Mouse (Mus musculus) midbrain, embryonic 15.5 days (tissue): ENCODE results near the gene Nfam1. TPM values are rescaled to one million over a fixed set of nuclear protein-coding genes. Genes with fewer than 3 reads are reported as not detected.

Source experiments
- ATAC-seq: fragments of 200-750 bp; cut with Nextera tagmentation; replicated peaks from 2 replicates; pipeline ENCODE4 v1.8.0; 2017; ENCODE audit warnings: moderate TSS enrichment
- H3K27ac ChIP-seq: fragments of 300-500 bp; sonication (generic); 2 replicates; pipeline ENCODE4 v1.5.1; 2015; ENCODE audit warnings: mild to moderate bottlenecking, inconsistent platforms
- H3K27me3 ChIP-seq: fragments of 300-500 bp; sonication (generic); replicated peaks from 2 replicates; pipeline ENCODE4 v1.6.1; 2015; ENCODE audit warnings: inconsistent platforms
- H3K36me3 ChIP-seq: fragments of 300-500 bp; sonication (generic); replicated peaks from 2 replicates; pipeline ENCODE4 v1.6.1; 2015; ENCODE audit warnings: inconsistent platforms
- H3K4me1 ChIP-seq: fragments of 300-500 bp; sonication (generic); 2 replicates; pipeline ENCODE4 v1.6.1; 2015; ENCODE audit warnings: inconsistent platforms
- H3K4me2 ChIP-seq: fragments of 300-500 bp; sonication (generic); 2 replicates; pipeline ENCODE4 v1.6.1; 2015; ENCODE audit warnings: inconsistent platforms, mild to moderate bottlenecking, moderate library complexity
- H3K4me3 ChIP-seq: fragments of 300-500 bp; sonication (generic); 2 replicates; pipeline ENCODE4 v1.5.1; 2015; ENCODE audit warnings: mild to moderate bottlenecking, inconsistent platforms
- H3K9ac ChIP-seq: fragments of 300-500 bp; sonication (generic); 2 replicates; pipeline ENCODE4 v1.6.1; 2015; ENCODE audit warnings: mild to moderate bottlenecking, inconsistent platforms
- H3K9me3 ChIP-seq: fragments of 300-500 bp; sonication (generic); 2 replicates; pipeline ENCODE4 v1.6.1; 2016; ENCODE audit warnings: inconsistent platforms
- WGBS: fragments of 180-500 bp; shearing (Covaris S2); methylation state at CpG from one replicate; pipeline ENCODE4 v1.1.7; 2015; ENCODE audit warnings: mixed read lengths; 5-methylcytosine and 5-hydroxymethylcytosine counted together
- polyA plus RNA-seq: library from polyadenylated mRNA; unstranded; fragments of >200 nt; fragmentation: Nextera tagmentation; extraction: Ambion mirVana; gene quantifications from 2 replicates; pipeline ENCODE4 v1.2.1, GENCODE M21; 2015

Nfam1 gene
- polyA plus RNA-seq, 1 experiment from 2014 or later = 2.9 TPM

- no peaks in the 10 kb centered on the region for H3K36me3 ChIP-seq
- peak overlapping the region; percentile 88 for H3K27ac ChIP-seq
- H3K4me1 ChIP-seq = peaks cover 79% of the 10 kb centered on the region
- no peaks in the 10 kb centered on the region for H3K27me3 ChIP-seq
- no peaks in the 10 kb centered on the region for H3K9me3 ChIP-seq
- H3K4me3 ChIP-seq = no peak overlapping the region
- no peak for ATAC-seq
- peak overlapping the region; percentile 49 for H3K4me2 ChIP-seq
- H3K9ac ChIP-seq = peak overlapping the region; percentile 3; the same call in 1 of the 2 replicates
- 8% methylated on average over 4 of the region's 4 CpGs for WGBS
Observed at GRCm38 (mm10) chr15:82984097-82984496, 49.0 kb downstream of the Nfam1 start.

- Histone ChIP-seq H3K4me2 (peak overlapping the region; percentile 49), H3K9me3 (no peaks in the 10 kb centered on the region), H3K27me3 (0 out of 2 replicates have a peak, but pooled peaks cover 2% of the 10 kb centered on the region), H3K36me3 (no peaks in the 10 kb centered on the region), H3K27ac (peak overlapping the region; percentile 88), H3K4me1 (peaks cover 73% of the 10 kb centered on the region), H3K9ac (peak overlapping the region; percentile 3; the same call in 1 of the 2 replicates), H3K4me3 (peak overlapping the region; percentile 26)
- ATAC-seq = peak; percentile 24
- 4% methylated on average over 9 of the region's 9 CpGs for WGBS
Observed at GRCm38 (mm10) chr15:82983416-82984026, 49.6 kb downstream of the Nfam1 start.

- Histone ChIP-seq H3K27me3 (0 out of 2 replicates have a peak, but pooled peaks cover 3% of the 10 kb centered on the region), H3K4me1 (peaks cover 67% of the 10 kb centered on the region), H3K4me3 (peak overlapping the region; percentile 26), H3K4me2 (peak overlapping the region; percentile 49), H3K27ac (peak overlapping the region; percentile 88), H3K9me3 (no peaks in the 10 kb centered on the region), H3K9ac (peak overlapping the region; percentile 11), H3K36me3 (no peaks in the 10 kb centered on the region)
- no peak for ATAC-seq
- WGBS = under 1% methylated on average over 18 of the region's 18 CpGs
Observed at GRCm38 (mm10) chr15:82982724-82983415, 50.2 kb downstream of the Nfam1 start.

GRCm38 (mm10) chr15:82981676-82982520 is 51.2 kb downstream of the Nfam1 start:
- Histone ChIP-seq H3K27ac (peak overlapping the region; percentile 88), H3K36me3 (no peaks in the 10 kb centered on the region), H3K9me3 (no peaks in the 10 kb centered on the region), H3K4me3 (peak overlapping the region; percentile 26; the same call in 1 of the 2 replicates), H3K4me1 (peaks cover 59% of the 10 kb centered on the region), H3K4me2 (peak overlapping the region; percentile 49), H3K27me3 (0 out of 2 replicates have a peak, but pooled peaks cover 3% of the 10 kb centered on the region), H3K9ac (peak overlapping the region; percentile 4; the same call in 1 of the 2 replicates)
- 25% methylated on average over 15 of the region's 15 CpGs for WGBS
- no peak for ATAC-seq

GRCm38 (mm10) chr15:82979531-82979930 is 53.6 kb downstream of the Nfam1 start:
- Histone ChIP-seq H3K36me3 (no peaks in the 10 kb centered on the region), H3K4me2 (no peak overlapping the region), H3K9ac (no peak overlapping the region), H3K27me3 (0 out of 2 replicates have a peak, but pooled peaks cover 3% of the 10 kb centered on the region), H3K4me1 (peaks cover 38% of the 10 kb centered on the region), H3K4me3 (no peak overlapping the region), H3K9me3 (no peaks in the 10 kb centered on the region), H3K27ac (no peak overlapping the region)
- no peak for ATAC-seq
- WGBS = 68% methylated on average over 1 of the region's 1 CpGs

- no peaks in the 10 kb centered on the region for H3K9me3 ChIP-seq
- no peak overlapping the region for H3K4me2 ChIP-seq
- no peak overlapping the region for H3K27ac ChIP-seq
- no peak overlapping the region for H3K9ac ChIP-seq
- 92% methylated on average over 1 of the region's 1 CpGs for WGBS
- 0 out of 2 replicates have a peak, but pooled peaks cover 3% of the 10 kb centered on the region for H3K27me3 ChIP-seq
- no peaks in the 10 kb centered on the region for H3K36me3 ChIP-seq
- no peak overlapping the region for H3K4me3 ChIP-seq
- peaks cover 3% of the 10 kb centered on the region; the same call in 1 of the 2 replicates for H3K4me1 ChIP-seq
- ATAC-seq = no peak
Observed at GRCm38 (mm10) chr15:82974471-82974870, 58.6 kb downstream of the Nfam1 start.

GRCm38 (mm10) chr15:82969206-82969721 is 63.8 kb downstream of the Nfam1 start:
- peaks cover 27% of the 10 kb centered on the region for H3K4me1 ChIP-seq
- no peaks in the 10 kb centered on the region for H3K36me3 ChIP-seq
- no peak overlapping the region for H3K4me2 ChIP-seq
- no peak overlapping the region for H3K4me3 ChIP-seq
- H3K27me3 ChIP-seq = peaks cover 3% of the 10 kb centered on the region; the same call in 1 of the 2 replicates
- no peak for ATAC-seq
- H3K9ac ChIP-seq = no peak overlapping the region
- H3K9me3 ChIP-seq = no peaks in the 10 kb centered on the region
- 0 out of 2 replicates have a peak overlapping the region, but pooled peaks have one; percentile 66 for H3K27ac ChIP-seq
- 24% methylated on average over 6 of the region's 6 CpGs for WGBS

- H3K9ac ChIP-seq = peak overlapping the region; percentile 9; the same call in 1 of the 2 replicates
- H3K4me2 ChIP-seq = peak overlapping the region; percentile 44
- ATAC-seq = peak; percentile 66; the same call in 1 of the 2 replicates
- peaks cover 3% of the 10 kb centered on the region; the same call in 1 of the 2 replicates for H3K27me3 ChIP-seq
- H3K9me3 ChIP-seq = no peaks in the 10 kb centered on the region
- H3K4me3 ChIP-seq = no peak overlapping the region
- no peaks in the 10 kb centered on the region for H3K36me3 ChIP-seq
- peak overlapping the region; percentile 66 for H3K27ac ChIP-seq
- H3K4me1 ChIP-seq = peaks cover 30% of the 10 kb centered on the region
- under 1% methylated on average over 22 of the region's 22 CpGs for WGBS
Observed at GRCm38 (mm10) chr15:82968449-82968848, 64.7 kb downstream of the Nfam1 start.

- no peak overlapping the region for H3K4me3 ChIP-seq
- peak overlapping the region; percentile 44 for H3K4me2 ChIP-seq
- H3K36me3 ChIP-seq = no peaks in the 10 kb centered on the region
- H3K9me3 ChIP-seq = no peaks in the 10 kb centered on the region
- peaks cover 3% of the 10 kb centered on the region; the same call in 1 of the 2 replicates for H3K27me3 ChIP-seq
- H3K27ac ChIP-seq = peak overlapping the region; percentile 66
- peaks cover 33% of the 10 kb centered on the region for H3K4me1 ChIP-seq
- H3K9ac ChIP-seq = 0 out of 2 replicates have a peak overlapping the region, but pooled peaks have one; percentile 9
- ATAC-seq = no peak; the same call in 1 of the 2 replicates
- 26% methylated on average over 6 of the region's 6 CpGs for WGBS
Observed at GRCm38 (mm10) chr15:82967947-82968346, 65.2 kb downstream of the Nfam1 start.

- H3K27ac ChIP-seq = peak overlapping the region; percentile 72
- H3K9ac ChIP-seq = peak overlapping the region; percentile 15; the same call in 1 of the 2 replicates
- WGBS = 56% methylated on average over 14 of the region's 14 CpGs
Observed at GRCm38 (mm10) chr15:82964266-82964825, 68.8 kb downstream of the Nfam1 start.

GRCm38 (mm10) chr15:82963556-82964156 is 69.5 kb downstream of the Nfam1 start:
- Histone ChIP-seq H3K4me1 (peaks cover 70% of the 10 kb centered on the region), H3K4me3 (peak overlapping the region; percentile 58), H3K4me2 (peak overlapping the region; percentile 70), H3K27me3 (0 out of 2 replicates have a peak, but pooled peaks cover 3% of the 10 kb centered on the region), H3K36me3 (no peaks in the 10 kb centered on the region), H3K9ac (peak overlapping the region; percentile 65), H3K27ac (peak overlapping the region; percentile 72), H3K9me3 (no peaks in the 10 kb centered on the region)
- ATAC-seq = no peak; the same call in 1 of the 2 replicates
- 1% methylated on average over 19 of the region's 82 CpGs for WGBS

More at GRCm38 (mm10) chr15:82964266-82964825, 68.8 kb downstream of the Nfam1 start:
- peak overlapping the region; percentile 70 for H3K4me2 ChIP-seq
- ATAC-seq = no peak
- no peaks in the 10 kb centered on the region for H3K9me3 ChIP-seq
- H3K4me3 ChIP-seq = peak overlapping the region; percentile 58
- H3K27me3 ChIP-seq = peaks cover 3% of the 10 kb centered on the region; the same call in 1 of the 2 replicates
- peaks cover 69% of the 10 kb centered on the region for H3K4me1 ChIP-seq
- no peaks in the 10 kb centered on the region for H3K36me3 ChIP-seq
